Mouse (Mus musculus) macrophage (primary cell): Measurements from ENCODE around the gene Pi4kb. TPM values are rescaled to one million over a fixed set of nuclear protein-coding genes. Genes with fewer than 3 reads are reported as not detected.
"Not testable (repeated sequence)": the region's sequence is repeated elsewhere in the genome, so short reads cannot be mapped to it uniquely, and the experiment has no call there.

Experiments used
- H3K27ac ChIP-seq: fragments of 350-480 bp; formaldehyde crosslinking; 2 replicates; pipeline ENCODE4 v1.9.0; 2021
- H3K36me3 ChIP-seq: fragments of 350-480 bp; formaldehyde crosslinking; 2 replicates; pipeline ENCODE4 v1.9.0; 2021; ENCODE audit errors: inconsistent target
- H3K4me3 ChIP-seq: fragments of 350-480 bp; formaldehyde crosslinking; 2 replicates; pipeline ENCODE4 v1.9.0; 2021; ENCODE audit errors: inconsistent target
- H3K79me2 ChIP-seq: fragments of 350-480 bp; formaldehyde crosslinking; 2 replicates; pipeline ENCODE4 v1.9.0; 2021; ENCODE audit errors: inconsistent target
- WGBS: methylation state at CpG from one replicate; pipeline ENCODE4 v1.1.7; 2026; ENCODE audit warnings: inconsistent platforms; ENCODE audit not compliant: missing documents; 5-methylcytosine and 5-hydroxymethylcytosine counted together
- polyA plus RNA-seq: library from polyadenylated mRNA; stranded (reverse); fragments of 250-400 nt; gene quantifications from 3 replicates; pipeline ENCODE4 v1.2.4, GENCODE M21; 2018; ENCODE audit warnings: inconsistent platforms

Pi4kb gene
- polyA plus RNA-seq, 1 experiment from 2014 or later: 61.5 TPM

DNA sequence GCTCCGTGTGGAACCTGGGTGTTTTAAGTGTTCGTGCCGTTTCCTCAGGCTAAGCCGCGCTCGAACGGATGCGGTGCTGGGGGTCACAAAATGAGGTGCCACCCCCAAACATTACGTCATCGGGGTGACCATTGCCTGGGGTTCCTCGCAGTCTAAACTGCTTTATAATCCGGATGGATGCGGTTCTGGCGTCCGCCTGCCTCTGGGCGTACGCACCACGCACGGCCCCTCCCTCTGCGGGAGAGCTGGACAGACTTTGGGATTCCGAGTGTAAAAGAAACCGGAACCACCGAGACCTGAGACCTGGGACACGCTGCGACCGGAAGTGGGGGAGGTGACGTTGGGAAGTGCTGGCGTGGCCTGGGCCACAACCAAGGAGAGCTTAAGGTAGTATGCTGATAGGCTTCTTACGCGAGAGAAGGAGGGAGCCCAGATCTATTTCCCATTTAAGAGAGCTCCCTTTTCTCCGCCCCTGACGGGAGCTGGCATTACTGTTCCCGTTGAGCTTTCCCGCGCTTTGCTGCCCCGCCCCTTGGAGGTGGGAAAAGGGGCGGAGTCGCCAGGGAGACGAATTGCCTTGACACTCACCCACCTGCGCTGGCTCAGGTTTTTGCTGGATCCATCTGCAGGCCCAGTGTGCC, 41.5 kb downstream of the Pi4kb start:
- peaks cover 19% of the 10 kb centered on the region; the same call in 1 of the 2 replicates for H3K79me2 ChIP-seq
- peak overlapping the region; percentile 85 for H3K27ac ChIP-seq
- H3K4me3 ChIP-seq: peak overlapping the region; percentile 75
- under 1% methylated on average over 40 of the region's 40 CpGs for WGBS
- peaks cover 11% of the 10 kb centered on the region for H3K36me3 ChIP-seq

DNA sequence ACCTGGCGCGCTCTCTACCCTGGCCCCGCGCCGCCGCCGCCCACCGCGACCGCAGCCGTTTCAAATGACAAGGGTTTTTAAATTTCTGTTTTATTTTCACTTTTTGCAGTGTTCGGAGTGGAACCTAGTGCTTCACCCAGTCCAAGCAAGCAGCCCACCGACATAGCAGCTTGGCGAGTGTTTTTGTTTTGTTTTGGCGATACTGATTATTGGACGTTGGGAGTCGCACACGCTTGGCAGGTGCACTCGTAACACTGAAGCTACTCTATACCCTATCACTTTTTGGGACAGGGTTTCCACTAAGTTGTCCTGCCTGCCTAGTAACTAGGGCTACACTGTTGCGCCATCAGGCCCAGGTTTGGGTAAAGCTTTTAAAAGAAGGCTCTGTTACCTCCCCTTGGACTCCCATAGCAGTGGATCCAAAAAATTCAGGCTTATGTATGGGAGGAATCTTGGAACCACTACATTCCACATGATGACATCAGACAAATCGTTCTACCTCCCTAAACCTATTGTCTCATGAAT, 42.1 kb downstream of the Pi4kb start:
- Histone ChIP-seq H3K79me2 (peaks cover 19% of the 10 kb centered on the region; the same call in 1 of the 2 replicates), H3K27ac (no peak overlapping the region), H3K36me3 (peaks cover 6% of the 10 kb centered on the region; the same call in 1 of the 2 replicates), H3K4me3 (peak overlapping the region; percentile 75)
- WGBS: 5% methylated on average over 21 of the region's 21 CpGs

DNA sequence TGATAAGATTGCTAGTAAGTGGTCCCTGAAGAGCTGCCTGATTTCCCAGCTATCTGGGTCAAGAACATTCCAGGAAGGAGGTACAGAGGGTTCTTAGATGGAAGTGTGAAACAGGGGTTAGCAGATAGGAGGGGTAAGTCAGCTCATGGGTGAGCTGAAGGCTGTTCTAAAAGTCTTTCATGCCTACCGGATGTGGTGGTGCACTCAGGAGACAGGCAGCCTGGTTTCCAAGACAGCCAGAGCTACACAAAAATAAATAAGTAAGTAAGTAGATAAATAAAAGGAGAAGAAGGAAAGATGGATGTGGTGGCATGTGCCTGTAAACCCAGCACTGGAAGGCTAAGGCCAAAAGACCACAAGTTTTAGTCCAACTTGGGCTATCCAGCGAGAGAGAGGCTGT, 44.2 kb downstream of the Pi4kb start:
- WGBS: 95% methylated on average over 2 of the region's 2 CpGs
- Histone ChIP-seq H3K4me3 (no peak overlapping the region), H3K36me3 (no peaks in the 10 kb centered on the region), H3K79me2 (peaks cover 8% of the 10 kb centered on the region; the same call in 1 of the 2 replicates), H3K27ac (no peak overlapping the region)

DNA sequence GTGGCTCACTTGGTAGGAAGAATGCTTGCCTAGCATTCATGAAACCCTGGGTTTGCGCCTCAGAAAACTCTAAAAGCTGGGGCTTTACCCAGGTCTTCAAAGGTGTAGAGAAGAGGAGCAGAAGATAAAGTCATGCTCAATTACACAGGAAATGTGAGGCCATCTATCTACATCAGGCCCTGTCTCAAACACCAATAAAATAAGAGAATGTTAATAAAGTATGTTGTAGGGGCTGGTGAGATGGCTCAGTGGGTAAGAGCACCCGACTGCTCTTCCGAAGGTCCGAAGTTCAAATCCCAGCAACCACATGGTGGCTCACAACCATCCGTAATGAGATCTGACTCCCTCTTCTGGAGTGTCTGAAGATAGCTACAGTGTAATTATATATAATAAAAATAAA, 46.4 kb downstream of the Pi4kb start:
- not testable (repeated sequence) for H3K36me3 ChIP-seq, H3K27ac ChIP-seq, H3K4me3 ChIP-seq, H3K79me2 ChIP-seq
- WGBS: 100% methylated on average over 1 of the region's 5 CpGs

- no peaks in the 10 kb centered on the region for H3K36me3 ChIP-seq
- no peaks in the 10 kb centered on the region for H3K79me2 ChIP-seq
- H3K4me3 ChIP-seq: no peak overlapping the region
- WGBS: 84% methylated on average over 11 of the region's 11 CpGs
- no peak overlapping the region for H3K27ac ChIP-seq
These were observed 50.0 kb downstream of the Pi4kb start for GRCm38 (mm10) chr3:95024551-95024950.

DNA sequence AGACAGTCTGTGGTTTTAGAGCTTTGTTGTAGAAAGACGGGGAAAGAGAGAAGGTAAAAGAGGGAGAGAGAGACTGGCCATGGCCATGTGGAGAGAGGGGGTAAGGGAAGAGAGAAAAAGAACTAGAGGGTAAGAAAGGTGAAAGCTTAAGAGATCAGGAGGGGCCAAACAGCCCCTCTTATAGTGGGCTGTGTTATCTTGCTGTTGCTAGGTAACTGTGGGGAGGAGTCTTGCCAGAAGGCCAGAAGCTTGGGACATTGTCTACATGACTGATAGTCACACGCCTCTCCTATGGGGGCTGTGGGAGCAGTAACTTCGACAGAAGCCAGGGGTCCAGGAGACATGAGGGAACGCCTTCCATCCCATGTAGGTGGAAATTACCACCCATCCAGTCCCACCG, 50.7 kb downstream of the Pi4kb start:
- 83% methylated on average over 5 of the region's 5 CpGs for WGBS
- no peak overlapping the region for H3K27ac ChIP-seq

GRCm38 (mm10) chr3:95027057-95027645, 52.6 kb downstream of the Pi4kb start:
- WGBS: 53% methylated on average over 5 of the region's 5 CpGs
- Histone ChIP-seq H3K79me2 (no peaks in the 10 kb centered on the region), H3K36me3 (peaks cover 9% of the 10 kb centered on the region; the same call in 1 of the 2 replicates), H3K27ac (0 out of 2 replicates have a peak overlapping the region, but pooled peaks have one; percentile 10), H3K4me3 (no peak overlapping the region)

More for the DNA sequence above, 50.7 kb downstream of the Pi4kb start:
- H3K36me3 ChIP-seq: peaks cover 2% of the 10 kb centered on the region; the same call in 1 of the 2 replicates
- H3K79me2 ChIP-seq: no peaks in the 10 kb centered on the region
- no peak overlapping the region for H3K4me3 ChIP-seq

DNA sequence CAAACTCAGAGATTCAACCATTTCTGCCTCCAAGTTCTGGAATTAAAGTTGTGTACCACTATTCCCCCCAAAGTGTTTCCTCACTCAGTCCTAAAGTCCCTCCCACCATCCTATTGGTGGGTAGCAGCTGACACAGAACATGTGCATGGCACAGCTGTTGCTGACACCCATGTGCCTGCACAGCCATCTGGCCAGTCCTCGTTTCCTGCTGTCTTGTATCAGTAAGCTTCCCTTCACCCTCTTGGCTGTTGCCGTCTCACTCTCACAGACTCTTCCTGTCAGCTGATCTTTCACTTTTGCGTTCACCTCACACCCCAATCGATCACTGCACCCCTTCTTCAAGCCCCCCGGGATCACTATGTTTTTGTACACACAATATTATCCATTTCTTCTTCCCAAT, 53.2 kb downstream of the Pi4kb start:
- Histone ChIP-seq H3K4me3 (no peak overlapping the region), H3K36me3 (peaks cover 14% of the 10 kb centered on the region), H3K79me2 (no peaks in the 10 kb centered on the region), H3K27ac (0 out of 2 replicates have a peak overlapping the region, but pooled peaks have one; percentile 10)
- WGBS: 17% methylated on average over 5 of the region's 5 CpGs

DNA sequence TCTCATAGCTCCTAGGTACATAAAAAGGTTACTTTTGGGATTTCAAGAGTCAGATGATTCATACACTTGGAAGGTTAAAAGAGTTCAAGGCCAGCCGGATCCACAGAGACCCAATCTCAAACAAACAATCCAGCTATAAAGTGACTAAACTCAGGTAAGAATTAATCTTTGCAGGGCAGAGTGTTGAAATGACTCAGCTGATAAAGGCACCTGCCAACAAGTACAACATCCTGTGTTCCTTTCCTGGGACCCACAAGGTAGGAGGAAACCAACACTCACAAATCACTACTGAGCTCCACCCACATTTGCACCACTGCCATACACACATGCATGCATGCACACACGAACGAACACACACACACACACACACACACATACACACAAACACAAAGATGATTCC, 54.1 kb downstream of the Pi4kb start:
- Histone ChIP-seq H3K79me2 (no peaks in the 10 kb centered on the region), H3K36me3 (peaks cover 23% of the 10 kb centered on the region), H3K4me3 (no peak overlapping the region), H3K27ac (no peak overlapping the region)
- WGBS: 60% methylated on average over 3 of the region's 3 CpGs

DNA sequence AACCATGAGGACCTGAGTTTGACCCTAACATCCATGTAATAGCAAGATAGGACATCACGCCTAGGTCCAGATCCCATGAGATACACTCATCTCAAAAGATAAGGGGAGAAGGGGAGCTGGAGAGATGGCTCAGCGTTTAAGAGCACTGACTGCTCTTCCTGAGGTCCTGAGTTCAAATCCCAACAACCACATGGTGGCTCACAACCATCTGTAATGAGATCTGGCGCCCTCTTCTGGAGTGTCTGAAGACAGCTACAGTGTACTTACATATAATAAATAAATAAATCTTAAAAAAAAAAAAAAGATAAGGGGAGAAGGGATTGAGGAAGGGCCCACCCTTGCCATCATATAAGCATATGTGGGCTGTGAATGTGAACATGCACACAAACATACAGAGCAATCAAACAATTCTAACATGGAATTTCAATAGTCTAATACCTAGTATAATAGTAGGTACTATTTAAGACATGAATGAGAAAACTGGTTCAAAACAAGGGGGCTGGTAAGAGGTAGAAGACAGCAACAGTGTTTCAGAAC, 54.8 kb downstream of the Pi4kb start:
- not testable (repeated sequence) for H3K79me2 ChIP-seq, H3K27ac ChIP-seq, H3K4me3 ChIP-seq
- 100% methylated on average over 2 of the region's 3 CpGs for WGBS
- peaks cover 31% of the 10 kb centered on the region for H3K36me3 ChIP-seq

- Histone ChIP-seq H3K4me3 (no peak overlapping the region), H3K79me2 (no peaks in the 10 kb centered on the region), H3K27ac (no peak overlapping the region), H3K36me3 (peaks cover 36% of the 10 kb centered on the region)
- WGBS: 58% methylated on average over 3 of the region's 3 CpGs
These were observed 55.4 kb downstream of the Pi4kb start for GRCm38 (mm10) chr3:95029953-95030352.

GRCm38 (mm10) chr3:95041625-95042024, 67.1 kb downstream of the Pi4kb start:
- Histone ChIP-seq H3K36me3 (peaks cover 2% of the 10 kb centered on the region; the same call in 1 of the 2 replicates), H3K27ac (peak overlapping the region; percentile 74; the same call in 1 of the 2 replicates), H3K79me2 (peaks cover 58% of the 10 kb centered on the region), H3K4me3 (peak overlapping the region; percentile 82)
- WGBS: 12% methylated on average over 3 of the region's 3 CpGs

GRCm38 (mm10) chr3:95042166-95042837, 67.8 kb downstream of the Pi4kb start, which contains the start of gene Psmd4:
Gene Psmd4, minus strand, starts transcription at chr3:95042614.
- Histone ChIP-seq H3K36me3 (no peaks in the 10 kb centered on the region), H3K27ac (peak within 1 kb of the TSS; percentile 74), H3K4me3 (peak within 1 kb of the TSS; percentile 82), H3K79me2 (peaks cover 51% of the 10 kb centered on the region)
- WGBS: 1% methylated on average over 34 of the region's 36 CpGs

DNA sequence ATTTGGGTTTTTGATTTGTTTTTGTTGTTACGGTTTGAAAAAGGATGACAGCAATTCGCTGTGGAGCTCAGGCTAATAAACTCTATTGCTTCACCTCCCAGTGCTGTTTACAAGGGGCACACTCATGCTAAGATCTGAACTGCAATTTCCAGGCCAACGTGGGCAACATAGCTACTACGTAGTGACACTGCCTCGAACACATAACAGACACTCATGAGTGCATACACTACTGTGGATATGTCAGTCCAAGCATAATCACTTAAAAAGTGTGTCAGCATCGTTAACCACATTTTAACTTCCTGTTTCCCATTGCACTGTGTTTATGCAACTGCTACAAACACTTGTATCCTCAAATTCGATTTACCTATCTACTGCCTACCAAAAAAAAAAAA, 68.3 kb downstream of the Pi4kb start:
- peak overlapping the region; percentile 74 for H3K27ac ChIP-seq
- peaks cover 45% of the 10 kb centered on the region for H3K79me2 ChIP-seq
- 4% methylated on average over 7 of the region's 7 CpGs for WGBS
- H3K36me3 ChIP-seq: no peaks in the 10 kb centered on the region
- H3K4me3 ChIP-seq: peak overlapping the region; percentile 82
